Mouse (Mus musculus) heart, embryonic 14.5 days (tissue): ENCODE data around the gene Pou5f1. TPM values are rescaled to one million over a fixed set of nuclear protein-coding genes. Genes with fewer than 3 reads are reported as not detected.

Source experiments
- polyA plus RNA-seq: library from polyadenylated mRNA; unstranded; fragments of >200 nt; fragmentation: Nextera tagmentation; extraction: Ambion mirVana; gene quantifications from 2 replicates; pipeline ENCODE4 v1.2.1, GENCODE M21; 2014

Gene Pou5f1
- polyA plus RNA-seq, 1 experiment from 2014 or later = not detected

Other genes with a start within 250 kb of the Pou5f1 start
- gene H2-D1, start 243.3 kb upstream of the Pou5f1 start, polyA plus RNA-seq = 52.4 and 59.8 TPM in 2 replicates
- gene H2-Q1, start 185.6 kb upstream of the Pou5f1 start, polyA plus RNA-seq = 0.08 TPM in 1 of 2 replicates, not detected in the other
- gene H2-Q2, start 163.8 kb upstream of the Pou5f1 start, polyA plus RNA-seq = 1.4 and 1.6 TPM in 2 replicates
- gene H2-Q4, start 126.4 kb upstream of the Pou5f1 start, polyA plus RNA-seq = 1.7 and 2.1 TPM in 2 replicates
- 0.09 and 0.22 TPM in 2 replicates for gene H2-Q6, start 81.2 kb upstream of the Pou5f1 start, polyA plus RNA-seq
- gene H2-Q7, start 66.9 kb upstream of the Pou5f1 start, polyA plus RNA-seq = 0.47 and 0.89 TPM in 2 replicates
- gene H2-Q10, start 35.9 kb upstream of the Pou5f1 start, polyA plus RNA-seq = 0.09 and 0.14 TPM in 2 replicates
- 52.8 and 55.9 TPM in 2 replicates for gene Tcf19, start 10.8 kb downstream of the Pou5f1 start, polyA plus RNA-seq
- gene Cchcr1, start 11.1 kb downstream of the Pou5f1 start, polyA plus RNA-seq = 10.2 and 10.4 TPM in 2 replicates
- gene Psors1c2, start 27.2 kb downstream of the Pou5f1 start, polyA plus RNA-seq = 0.66 TPM in 1 of 2 replicates, not detected in the other
- 0.50 and 0.57 TPM in 2 replicates for gene Cdsn, start 46.1 kb downstream of the Pou5f1 start, polyA plus RNA-seq
- gene 2300002M23Rik, start 61.4 kb downstream of the Pou5f1 start, polyA plus RNA-seq = not detected in 2 replicates
- not detected in 2 replicates for gene Sfta2, start 95.5 kb downstream of the Pou5f1 start, polyA plus RNA-seq
- not detected in 2 replicates for gene Gm9573, start 120.6 kb downstream of the Pou5f1 start, polyA plus RNA-seq
- 0.09 TPM in 1 of 2 replicates, not detected in the other for gene Mucl3, start 137.7 kb downstream of the Pou5f1 start, polyA plus RNA-seq
- gene Vars2, start 161.6 kb downstream of the Pou5f1 start, polyA plus RNA-seq = 10.8 and 12.7 TPM in 2 replicates
- 21.9 and 23.8 TPM in 2 replicates for gene Gtf2h4, start 167.7 kb downstream of the Pou5f1 start, polyA plus RNA-seq
- gene Ddr1, start 198.6 kb downstream of the Pou5f1 start, polyA plus RNA-seq = 75.7 and 75.8 TPM in 2 replicates